Mouse (Mus musculus) T-helper 1 cell (primary cell): Measurements from ENCODE around the gene Scn1b.

Experiments used
- in situ Hi-C: fragments of 300-600 bp; cut with MboI, MseI; formaldehyde crosslinking; loops from one replicate; pipeline ENCODE4 v1.15.1; 2025; ENCODE audit warnings: high pct_unique_total_duplicates

The Scn1b gene

GRCm38 (mm10) chr7:31087262-31087661 lies 39.5 kb downstream of the Scn1b start:
- in situ Hi-C loops, result no loop called here

GRCm38 (mm10) chr7:31086175-31086755 lies 40.5 kb downstream of the Scn1b start:
- in situ Hi-C loops, result no loop called here

- in situ Hi-C loops, result no loop called here
These were observed 41.6 kb downstream of the Scn1b start for GRCm38 (mm10) chr7:31085171-31085570.

GRCm38 (mm10) chr7:31084140-31084539 lies 42.7 kb downstream of the Scn1b start:
- in situ Hi-C loops, result no loop called here

GRCm38 (mm10) chr7:31082831-31083588 lies 43.8 kb downstream of the Scn1b start:
- in situ Hi-C loops, result no loop called here

- in situ Hi-C loops, result no loop called here
These were observed 44.7 kb downstream of the Scn1b start for GRCm38 (mm10) chr7:31082106-31082505.

GRCm38 (mm10) chr7:31081106-31081505 lies 45.7 kb downstream of the Scn1b start:
- in situ Hi-C loops, result no loop called here

- in situ Hi-C loops, result no loop called here
These were observed 46.2 kb downstream of the Scn1b start for GRCm38 (mm10) chr7:31080611-31081010.

GRCm38 (mm10) chr7:31079670-31080069 lies 47.1 kb downstream of the Scn1b start:
- in situ Hi-C loops, result no loop called here

GRCm38 (mm10) chr7:31077885-31078445 lies 48.8 kb downstream of the Scn1b start:
- in situ Hi-C loops, result no loop called here

GRCm38 (mm10) chr7:31077470-31077869 lies 49.3 kb downstream of the Scn1b start:
- in situ Hi-C loops, result no loop called here

GRCm38 (mm10) chr7:31076492-31076891 lies 50.3 kb downstream of the Scn1b start, which contains the start of gene Fxyd3:
TSS of gene Fxyd3 (minus strand) at chr7:31076704.
- in situ Hi-C loops, result no loop called here

- in situ Hi-C loops, result no loop called here
These were observed 52.1 kb downstream of the Scn1b start for GRCm38 (mm10) chr7:31074713-31075069.

GRCm38 (mm10) chr7:31074061-31074712 lies 52.6 kb downstream of the Scn1b start:
- in situ Hi-C loops, result no loop called here

GRCm38 (mm10) chr7:31073546-31073945 lies 53.3 kb downstream of the Scn1b start:
- in situ Hi-C loops, result no loop called here

GRCm38 (mm10) chr7:31072326-31072725 lies 54.5 kb downstream of the Scn1b start:
- in situ Hi-C loops, result no loop called here

- in situ Hi-C loops, result no loop called here
These were observed 56.5 kb downstream of the Scn1b start for GRCm38 (mm10) chr7:31070324-31070723.

GRCm38 (mm10) chr7:31069491-31069890 lies 57.3 kb downstream of the Scn1b start:
- in situ Hi-C loops, result no loop called here

- in situ Hi-C loops, result no loop called here
These were observed 59.0 kb downstream of the Scn1b start for GRCm38 (mm10) chr7:31067836-31068235.
